Mouse (Mus musculus): Measurements from ENCODE around the gene Slc22a4.

GRCm38 (mm10) chr11:53977672-53978071 lies 50.2 kb downstream of the Slc22a4 start:
- TF ChIP-seq CTCF (IDR thresholded peaks at IDR 0.05; ENCODE audit: low read depth, low read length) (no peak), POLR2A (IDR thresholded peaks at IDR 0.05; ENCODE audit: extremely low read depth, insufficient read depth, low read length) (no peak)

All from liver, adult 2 months (tissue).